Mouse (Mus musculus) MEL (cell line): Measurements from ENCODE around the gene Dnajc27. TPM values are rescaled to one million over a fixed set of nuclear protein-coding genes. Genes with fewer than 3 reads are reported as not detected.
A peak's percentile ranks its signal among the peaks of the same experiment; 100 is the strongest.

Source experiments
- DNase-seq: peaks from one replicate; pipeline ENCODE4 v3.0.0; 2011; ENCODE audit warnings: low read depth, low spot score
- H3K27ac ChIP-seq: 2 replicates; pipeline ENCODE4 v1.5.1; 2012; ENCODE audit warnings: low read depth, mild to moderate bottlenecking, control low read depth, low read length, moderate library complexity; ENCODE audit not compliant: control insufficient read depth
- H3K27me3 ChIP-seq, 2 experiments: fragments of 150-350 bp in 1 of 2; sonication (generic) in 1 of 2; 2 replicates each; pipeline ENCODE4 v1.6.1; 2012; ENCODE audit warnings: low read length in 2 of 2, mild to moderate bottlenecking in 2 of 2, improper control_type of control experiment in 1 of 2, moderate library complexity in 1 of 2; ENCODE audit not compliant: insufficient read depth in 2 of 2, control insufficient read depth in 1 of 2
- H3K36me3 ChIP-seq, 2 experiments: 2 replicates each; pipeline ENCODE4 v1.6.1; 2012 to 2014; ENCODE audit warnings: low read length in 2 of 2, improper control_type of control experiment in 1 of 2, inconsistent platforms in 1 of 2, mild to moderate bottlenecking in 1 of 2; ENCODE audit not compliant: insufficient read depth in 2 of 2, control insufficient read depth in 1 of 2
- H3K4me1 ChIP-seq, 2 experiments: fragments of 150-350 bp in 1 of 2; sonication (generic) in 1 of 2; 2 replicates each; pipeline ENCODE4 v1.6.1; 2012; ENCODE audit warnings: low read length in 2 of 2, improper control_type of control experiment in 1 of 2, mild to moderate bottlenecking in 1 of 2; ENCODE audit not compliant: insufficient read depth in 2 of 2, control insufficient read depth in 1 of 2
- H3K4me3 ChIP-seq, 2 experiments: fragments of 150-350 bp in 1 of 2; sonication (generic) in 1 of 2; 2 replicates each; pipeline ENCODE4 v1.5.1; 2012; ENCODE audit warnings: low read depth in 2 of 2, low read length in 2 of 2, mild to moderate bottlenecking in 2 of 2, moderate library complexity in 2 of 2, control low read depth in 1 of 2, improper control_type of control experiment in 1 of 2; ENCODE audit not compliant: control insufficient read depth in 1 of 2, insufficient read depth in 1 of 2
- H3K79me2 ChIP-seq: 2 replicates; pipeline ENCODE4 v1.6.1; 2012; ENCODE audit warnings: mild to moderate bottlenecking, low read length, moderate library complexity; ENCODE audit not compliant: control insufficient read depth, poor library complexity, insufficient read depth
- H3K9ac ChIP-seq: 2 replicates; pipeline ENCODE4 v1.6.1; 2012; ENCODE audit warnings: low read depth, mild to moderate bottlenecking, control low read depth, low read length, moderate library complexity; ENCODE audit not compliant: control insufficient read depth, poor library complexity, severe bottlenecking
- H3K9me3 ChIP-seq: fragments of 150-350 bp; sonication (generic); replicated peaks from 2 replicates; pipeline ENCODE4 v1.6.1; 2012; ENCODE audit warnings: mild to moderate bottlenecking, low read length, improper control_type of control experiment, moderate library complexity; ENCODE audit not compliant: insufficient read depth
- BHLHE40 ChIP-seq: IDR thresholded peaks from 2 replicates; pipeline ENCODE4 v1.6.1; 2012; ENCODE audit warnings: low read depth, mild to moderate bottlenecking, inconsistent platforms, low read length, improper control_type of control experiment, borderline replicate concordance
- CHD1 ChIP-seq: IDR thresholded peaks from 2 replicates; pipeline ENCODE4 v1.6.1; 2012; ENCODE audit warnings: low read depth, mild to moderate bottlenecking, inconsistent platforms, low read length, improper control_type of control experiment
- CHD2 ChIP-seq: IDR thresholded peaks from 2 replicates; pipeline ENCODE4 v1.6.1; 2011; ENCODE audit warnings: low read length, improper control_type of control experiment
- ELF1 ChIP-seq: IDR thresholded peaks from 2 replicates; pipeline ENCODE4 v1.6.1; 2014; ENCODE audit warnings: low read depth, mild to moderate bottlenecking, inconsistent platforms, low read length, improper control_type of control experiment, moderate library complexity
- EP300 ChIP-seq, 2 experiments: IDR thresholded peaks; 2 replicates each; pipeline ENCODE4 v1.6.1; 2011; ENCODE audit warnings: improper control_type of control experiment in 2 of 2, low read length in 2 of 2, low read depth in 1 of 2, mild to moderate bottlenecking in 1 of 2
- ETS1 ChIP-seq: IDR thresholded peaks from 2 replicates; pipeline ENCODE4 v1.6.1; 2012; ENCODE audit warnings: low read depth, mild to moderate bottlenecking, inconsistent platforms, low read length, improper control_type of control experiment, moderate library complexity
- GABPA ChIP-seq: IDR thresholded peaks from 2 replicates; pipeline ENCODE4 v1.6.1; 2012; ENCODE audit warnings: low read depth, mild to moderate bottlenecking, inconsistent platforms, low read length, improper control_type of control experiment, moderate library complexity
- GATA1 ChIP-seq: IDR thresholded peaks from 2 replicates; pipeline ENCODE4 v1.6.1; 2011; ENCODE audit warnings: low read depth, low read length, improper control_type of control experiment
- KAT2A ChIP-seq: conservative IDR thresholded peaks from 2 replicates; pipeline ENCODE4 v1.6.1; 2012; ENCODE audit warnings: low read depth, low read length, improper control_type of control experiment, inconsistent platforms
- MAX ChIP-seq: IDR thresholded peaks from 2 replicates; pipeline ENCODE4 v1.6.1; 2011; ENCODE audit warnings: low read length, improper control_type of control experiment
- MEF2A ChIP-seq: IDR thresholded peaks from 2 replicates; pipeline ENCODE4 v1.6.1; 2014; ENCODE audit warnings: low read depth, mild to moderate bottlenecking, inconsistent platforms, low read length, improper control_type of control experiment; ENCODE audit not compliant: poor library complexity, insufficient replicate concordance, severe bottlenecking; ENCODE audit errors: extremely low read depth
- POLR2A ChIP-seq, 2 experiments: IDR thresholded peaks; 2 replicates each; pipeline ENCODE4 v1.6.1; 2011 to 2012; ENCODE audit warnings: low read length in 2 of 2, mild to moderate bottlenecking in 2 of 2, control low read depth in 1 of 2, improper control_type of control experiment in 1 of 2, low read depth in 1 of 2, moderate library complexity in 1 of 2; ENCODE audit not compliant: control insufficient read depth in 1 of 2, insufficient read depth in 1 of 2, poor library complexity in 1 of 2
- POLR2AphosphoS2 ChIP-seq: IDR thresholded peaks from 2 replicates; pipeline ENCODE4 v1.6.1; 2011; ENCODE audit warnings: low read length, improper control_type of control experiment
- RCOR1 ChIP-seq: IDR thresholded peaks from 2 replicates; pipeline ENCODE4 v1.6.1; 2012; ENCODE audit warnings: low read depth, mild to moderate bottlenecking, inconsistent platforms, low read length, improper control_type of control experiment
- SMC3 ChIP-seq: IDR thresholded peaks from 2 replicates; pipeline ENCODE4 v1.6.1; 2011; ENCODE audit warnings: low read depth, low read length, improper control_type of control experiment
- TCF12 ChIP-seq: IDR thresholded peaks from 2 replicates; pipeline ENCODE4 v1.6.1; 2014; ENCODE audit warnings: low read depth, mild to moderate bottlenecking, inconsistent platforms, low read length, improper control_type of control experiment, moderate library complexity
- USF1 ChIP-seq: IDR thresholded peaks from 2 replicates; pipeline ENCODE4 v1.6.1; 2014; ENCODE audit warnings: low read depth, mild to moderate bottlenecking, inconsistent platforms, low read length, improper control_type of control experiment, moderate library complexity
- ZKSCAN1 ChIP-seq: IDR thresholded peaks from 2 replicates; pipeline ENCODE4 v1.6.1; 2012; ENCODE audit warnings: low read depth, mild to moderate bottlenecking, inconsistent platforms, low read length, improper control_type of control experiment, moderate library complexity
- ZMIZ1 ChIP-seq: IDR thresholded peaks from 2 replicates; pipeline ENCODE4 v1.6.1; 2012; ENCODE audit warnings: low read depth, mild to moderate bottlenecking, inconsistent platforms, low read length, improper control_type of control experiment, moderate library complexity
- ZNF384 ChIP-seq: IDR thresholded peaks from 2 replicates; pipeline ENCODE4 v1.6.1; 2012; ENCODE audit warnings: low read depth, mild to moderate bottlenecking, inconsistent platforms, low read length, improper control_type of control experiment
- polyA plus RNA-seq, 2 experiments: library from polyadenylated mRNA; stranded (reverse) in 1 of 2; unstranded in 1 of 2; fragments of >175 nt in 1 of 2; fragments of >200 nt in 1 of 2; gene quantifications; 2 replicates each; pipeline versions ENCODE4 v1.2.1 to v1.2.4; 2012; ENCODE audit warnings: low replicate concordance in 2 of 2, low read depth in 1 of 2; ENCODE audit not compliant: insufficient read length in 2 of 2, insufficient read depth in 1 of 2, missing spikeins in 1 of 2
- total RNA-seq: library from RNA; depleted of rRNA; stranded (reverse); fragments of 300-350 nt; gene quantifications from 2 replicates; pipeline ENCODE4 v1.2.3, GENCODE M21; 2012

The Dnajc27 gene
- total and polyA plus RNA-seq, 3 experiments, result 7.9 to 9.7 TPM; not detected in 1

GRCm38 (mm10) chr12:4050861-4051425 is 31.4 kb upstream of the Dnajc27 start:
- Histone ChIP-seq H3K27me3 (no peaks in the 10 kb centered on the region), H3K27ac (no peak overlapping the region)

GRCm38 (mm10) chr12:4053643-4054042 is 28.7 kb upstream of the Dnajc27 start:
- Histone ChIP-seq H3K4me3 (no peak overlapping the region), H3K9ac (no peak overlapping the region), H3K4me1 (peaks cover 3 to 20% of the 10 kb centered on the region in 2 experiments), H3K27me3 (no peaks in the 10 kb centered on the region), H3K27ac (no peak overlapping the region), H3K36me3 (peaks cover 0 to 8% of the 10 kb centered on the region in 2 experiments; a peak in 2 of 4 replicates), H3K9me3 (no peaks in the 10 kb centered on the region), H3K79me2 (no peaks in the 10 kb centered on the region)
- TF ChIP-seq ELF1, result no peak
- TF ChIP-seq EP300 (IDR thresholded peaks at IDR 0.05; ENCODE audit: low read depth in 1 of 2, low read length in 2 of 2), result peak; percentile 15 to 34; a peak in 2 of 4 replicates
- TF ChIP-seq GATA1, result peak; percentile 68
- DNase-seq, result peak; percentile 50

More at GRCm38 (mm10) chr12:4050861-4051425, 31.4 kb upstream of the Dnajc27 start:
- H3K9ac ChIP-seq, result no peak overlapping the region
- DNase-seq, result no peak
- TF ChIP-seq CHD1 (no peak), SMC3 (no peak), ZNF384 (peak; percentile 74)
- no peaks in the 10 kb centered on the region for H3K9me3 ChIP-seq
- H3K4me3 ChIP-seq, result no peak overlapping the region
- peaks cover 0 to 8% of the 10 kb centered on the region in 2 experiments; a peak in 2 of 4 replicates for H3K36me3 ChIP-seq
- H3K4me1 ChIP-seq, result peaks cover 3 to 20% of the 10 kb centered on the region in 2 experiments
- no peaks in the 10 kb centered on the region for H3K79me2 ChIP-seq

- Histone ChIP-seq H3K9ac (no peak overlapping the region), H3K9me3 (no peaks in the 10 kb centered on the region), H3K36me3 (peaks cover 0 to 10% of the 10 kb centered on the region in 2 experiments; a peak in 2 of 4 replicates), H3K4me1 (peaks cover 3 to 20% of the 10 kb centered on the region in 2 experiments), H3K27ac (no peak overlapping the region), H3K4me3 (no peak overlapping the region), H3K79me2 (no peaks in the 10 kb centered on the region), H3K27me3 (no peaks in the 10 kb centered on the region)
- no peak for TF ChIP-seq ETS1
- TF ChIP-seq USF1, result no peak
- no peak for TF ChIP-seq RCOR1
- TF ChIP-seq ZMIZ1, result no peak
- TF ChIP-seq ZKSCAN1, result no peak
- TF ChIP-seq KAT2A, result no peak
- no peak for TF ChIP-seq MAX
- no peak for TF ChIP-seq ZNF384
- no peak for TF ChIP-seq POLR2AphosphoS2
- no peak for TF ChIP-seq TCF12
- no peak for TF ChIP-seq POLR2A (IDR thresholded peaks at IDR 0.05; ENCODE audit: control insufficient read depth in 1 of 2, insufficient read depth in 1 of 2, low read depth in 1 of 2, low read length in 2 of 2, poor library complexity in 1 of 2)
- no peak for TF ChIP-seq MEF2A
- no peak for TF ChIP-seq CHD2
- no peak for TF ChIP-seq GABPA
- no peak for TF ChIP-seq BHLHE40
- no peak for DNase-seq
These were observed 27.5 kb upstream of the Dnajc27 start for GRCm38 (mm10) chr12:4054845-4055244.
